Mouse (Mus musculus) kidney, embryonic 14.5 days (tissue): ENCODE measurements around the gene Vmn1r40. TPM values are rescaled to one million over a fixed set of nuclear protein-coding genes. Genes with fewer than 3 reads are reported as not detected.

Experiments
- ATAC-seq: fragments of 200-750 bp; cut with Nextera tagmentation; 2 replicates; pipeline ENCODE4 v1.8.0; 2017; ENCODE audit warnings: moderate number of reproducible peaks, mild to moderate bottlenecking, moderate TSS enrichment, moderate library complexity; ENCODE audit not compliant: low FRiP score, low TSS enrichment
- H3K27ac ChIP-seq: fragments of 300-500 bp; sonication (generic); 2 replicates; pipeline ENCODE4 v1.5.1; 2014; ENCODE audit warnings: low read depth, mild to moderate bottlenecking, low read length, moderate library complexity, mixed read lengths
- H3K27me3 ChIP-seq: fragments of 300-500 bp; sonication (generic); 2 replicates; pipeline ENCODE4 v1.6.1; 2014; ENCODE audit warnings: mild to moderate bottlenecking, low read length; ENCODE audit not compliant: control insufficient read depth, insufficient read depth
- H3K36me3 ChIP-seq: fragments of 300-500 bp; sonication (generic); 2 replicates; pipeline ENCODE4 v1.6.1; 2014; ENCODE audit warnings: low read length, mixed read lengths; ENCODE audit not compliant: control insufficient read depth, insufficient read depth
- H3K4me1 ChIP-seq: fragments of 300-500 bp; sonication (generic); 2 replicates; pipeline ENCODE4 v1.6.1; 2014; ENCODE audit warnings: low read length, mixed read lengths; ENCODE audit not compliant: control insufficient read depth, insufficient read depth
- H3K4me2 ChIP-seq: fragments of 300-500 bp; sonication (generic); replicated peaks from 2 replicates; pipeline ENCODE4 v1.6.1; 2014; ENCODE audit warnings: low read depth, mild to moderate bottlenecking, low read length
- H3K4me3 ChIP-seq: fragments of 300-500 bp; sonication (generic); 2 replicates; pipeline ENCODE4 v1.5.1; 2014; ENCODE audit warnings: mild to moderate bottlenecking, low read length
- H3K9ac ChIP-seq: fragments of 300-500 bp; sonication (generic); 2 replicates; pipeline ENCODE4 v1.6.1; 2014; ENCODE audit warnings: low read depth, mild to moderate bottlenecking, low read length, moderate library complexity
- H3K9me3 ChIP-seq: fragments of 300-500 bp; sonication (generic); 2 replicates; pipeline ENCODE4 v1.6.1; 2016; ENCODE audit warnings: low read length; ENCODE audit not compliant: control insufficient read depth
- WGBS: fragments of 180-500 bp; shearing (Covaris S2); extraction: QIAGEN DNeasy Blood & Tissue Kit; methylation state at CpG from one replicate; pipeline ENCODE4 v1.1.7; 2014; 5-methylcytosine and 5-hydroxymethylcytosine counted together
- polyA plus RNA-seq: library from polyadenylated mRNA; unstranded; fragments of >200 nt; fragmentation: Nextera tagmentation; extraction: Ambion mirVana; gene quantifications from 2 replicates; pipeline ENCODE4 v1.2.1, GENCODE M21; 2014

Gene Vmn1r40
- polyA plus RNA-seq, 1 experiment from 2014 or later = not detected

- no peak overlapping the region for H3K27ac ChIP-seq
- H3K4me3 ChIP-seq = no peak overlapping the region
- H3K4me2 ChIP-seq = no peak overlapping the region
- ATAC-seq = no peak
- H3K9ac ChIP-seq = no peak overlapping the region
- H3K36me3 ChIP-seq = no peaks in the 10 kb centered on the region
- 76% methylated on average over 2 of the region's 2 CpGs for WGBS
- H3K4me1 ChIP-seq = no peaks in the 10 kb centered on the region
- no peaks in the 10 kb centered on the region for H3K27me3 ChIP-seq
- H3K9me3 ChIP-seq = no peaks in the 10 kb centered on the region
Measured at GRCm38 (mm10) chr6:89706624-89707023, 716 bp upstream of the Vmn1r40 start.

DNA sequence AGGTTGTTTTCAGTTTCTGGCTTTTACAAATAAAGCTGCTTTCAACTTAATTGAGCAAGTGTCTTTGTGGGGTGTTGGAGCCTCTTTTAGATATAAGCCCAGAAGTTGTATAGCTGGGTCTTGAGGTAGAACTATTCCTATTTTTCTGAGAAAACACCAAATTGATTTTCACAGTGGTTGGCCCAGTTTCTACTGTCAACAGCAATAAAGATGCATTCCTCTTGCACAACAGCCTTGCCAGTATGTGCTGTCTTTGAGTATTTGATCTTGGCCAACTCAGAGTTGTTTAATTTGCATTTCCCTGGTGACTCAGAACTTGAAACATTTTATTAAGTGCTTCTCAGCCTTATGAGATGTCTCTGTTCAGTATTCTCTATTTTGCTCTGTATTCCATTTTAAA lies 10.7 kb downstream of the Vmn1r40 start:
- Histone ChIP-seq H3K4me3 (no peak overlapping the region), H3K27me3 (no peaks in the 10 kb centered on the region), H3K27ac (no peak overlapping the region), H3K9me3 (no peaks in the 10 kb centered on the region), H3K4me2 (no peak overlapping the region), H3K4me1 (no peaks in the 10 kb centered on the region), H3K9ac (no peak overlapping the region), H3K36me3 (no peaks in the 10 kb centered on the region)
- no peak for ATAC-seq

GRCm38 (mm10) chr6:89740466-89740865 lies 33.1 kb downstream of the Vmn1r40 start, which contains the start of gene Vmn1r41:
TSS of gene Vmn1r41 (plus strand) at chr6:89740766.
- no peak for ATAC-seq
- H3K9ac ChIP-seq = no peak within 1 kb of the TSS
- no peaks in the 10 kb centered on the region for H3K36me3 ChIP-seq
- no peaks in the 10 kb centered on the region for H3K4me1 ChIP-seq
- no peak within 1 kb of the TSS for H3K4me3 ChIP-seq
- no peaks in the 10 kb centered on the region for H3K9me3 ChIP-seq
- H3K27me3 ChIP-seq = no peaks in the 10 kb centered on the region
- no peak within 1 kb of the TSS for H3K27ac ChIP-seq
- H3K4me2 ChIP-seq = no peak within 1 kb of the TSS

DNA sequence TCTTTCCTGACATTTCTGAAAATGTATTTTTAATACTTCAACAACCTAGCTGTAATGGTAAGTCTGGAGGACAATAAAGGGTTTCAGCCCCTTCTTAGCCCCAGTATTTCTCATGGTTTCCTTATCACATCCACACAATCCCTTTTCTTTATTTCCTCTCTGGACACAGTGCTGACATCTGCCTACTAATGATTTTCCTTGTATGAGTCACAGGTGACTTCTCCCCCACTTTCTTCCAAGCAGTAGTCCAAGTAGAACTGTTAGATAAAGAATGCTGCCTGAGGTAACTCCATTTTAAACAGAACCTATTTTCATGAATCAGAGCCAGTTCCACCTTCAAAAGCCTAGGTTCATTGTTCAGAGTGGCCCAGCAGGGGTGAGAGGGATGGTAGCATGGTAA lies 35.5 kb downstream of the Vmn1r40 start:
- no peak overlapping the region for H3K4me2 ChIP-seq
- H3K36me3 ChIP-seq = no peaks in the 10 kb centered on the region
- ATAC-seq = no peak

More for the DNA sequence above, 35.5 kb downstream of the Vmn1r40 start:
- Histone ChIP-seq H3K9me3 (no peaks in the 10 kb centered on the region), H3K9ac (no peak overlapping the region), H3K27me3 (no peaks in the 10 kb centered on the region), H3K4me3 (no peak overlapping the region), H3K4me1 (no peaks in the 10 kb centered on the region), H3K27ac (no peak overlapping the region)

Other genes starting within 250 kb of the Vmn1r40 start
- 69.0 and 77.1 TPM in 2 replicates for gene Chchd6, start 111.9 kb upstream of the Vmn1r40 start, polyA plus RNA-seq
- 16.0 and 21.0 TPM in 2 replicates for gene Txnrd3, start 63.6 kb upstream of the Vmn1r40 start, polyA plus RNA-seq
- not detected in 2 replicates for gene Vmn1r41, start 33.2 kb downstream of the Vmn1r40 start, polyA plus RNA-seq
- gene Vmn1r42, start 168.9 kb downstream of the Vmn1r40 start, polyA plus RNA-seq = not detected in 2 replicates
- not detected in 2 replicates for gene Vmn1r43, start 168.9 kb downstream of the Vmn1r40 start, polyA plus RNA-seq
- gene Vmn1r44, start 176.1 kb downstream of the Vmn1r40 start, polyA plus RNA-seq = not detected in 2 replicates
- gene Vmn1r45, start 233.1 kb downstream of the Vmn1r40 start, polyA plus RNA-seq = not detected in 2 replicates